Mouse (Mus musculus) CH12.LX (cell line): ENCODE measurements around the gene Mafb. TPM values are rescaled to one million over a fixed set of nuclear protein-coding genes. Genes with fewer than 3 reads are reported as not detected.
A peak's percentile ranks its signal among the peaks of the same experiment; 100 is the strongest.

Experiments
- DNase-seq: peaks from one replicate; pipeline ENCODE4 v3.0.0-alpha.2; 2013; ENCODE audit errors: extremely low read depth
- H3K27ac ChIP-seq: 2 replicates; pipeline ENCODE4 v1.5.1; 2012; ENCODE audit warnings: low read depth, mild to moderate bottlenecking, control low read depth, moderate library complexity; ENCODE audit not compliant: insufficient read depth
- H3K27me3 ChIP-seq: replicated peaks from 2 replicates; pipeline ENCODE3; 2012; ENCODE audit warnings: inconsistent platforms
- H3K36me3 ChIP-seq, 2 experiments: replicated peaks in 1 of 2; 2 replicates each; pipeline versions ENCODE3 to v1.6.1; 2012; ENCODE audit warnings: inconsistent platforms in 1 of 2, low read length in 1 of 2, mild to moderate bottlenecking in 1 of 2, mixed read lengths in 1 of 2, moderate library complexity in 1 of 2; ENCODE audit not compliant: control insufficient read depth in 1 of 2, insufficient read depth in 1 of 2
- H3K4me1 ChIP-seq, 2 experiments: 2 replicates each; pipeline ENCODE4 v1.6.1; 2012; ENCODE audit warnings: inconsistent platforms in 1 of 2, moderate library complexity in 1 of 2; ENCODE audit not compliant: insufficient read depth in 2 of 2, control insufficient read depth in 1 of 2
- H3K4me2 ChIP-seq: 2 replicates; pipeline ENCODE4 v1.6.1; 2012; ENCODE audit warnings: low read depth, mild to moderate bottlenecking, control low read depth; ENCODE audit not compliant: poor library complexity, insufficient read depth, severe bottlenecking
- H3K4me3 ChIP-seq, 3 experiments: fragments of 150-350 bp in 1 of 3; sonication (generic) in 1 of 3; replicated peaks in 1 of 3; 2 replicates each; pipeline versions ENCODE3 to v1.5.1; 2011 to 2012; ENCODE audit warnings: low read depth in 2 of 3, low read length in 2 of 3, mild to moderate bottlenecking in 2 of 3, moderate library complexity in 2 of 3, control low read depth in 1 of 3, improper control_type of control experiment in 1 of 3, inconsistent platforms in 1 of 3, mixed read lengths in 1 of 3; ENCODE audit not compliant: poor library complexity in 1 of 3
- H3K79me2 ChIP-seq: replicated peaks from 2 replicates; pipeline ENCODE4 v1.6.1; 2012; ENCODE audit warnings: mild to moderate bottlenecking, moderate library complexity; ENCODE audit not compliant: control insufficient read depth, poor library complexity, insufficient read depth, severe bottlenecking; ENCODE audit errors: extremely low read depth
- H3K9ac ChIP-seq: 2 replicates; pipeline ENCODE4 v1.6.1; 2012; ENCODE audit warnings: low read depth, mild to moderate bottlenecking, control low read depth, moderate library complexity; ENCODE audit not compliant: insufficient read depth
- H3K9me3 ChIP-seq: replicated peaks from 2 replicates; pipeline ENCODE3; 2012; ENCODE audit warnings: low read length, inconsistent platforms, mixed read lengths
- BHLHE40 ChIP-seq: IDR thresholded peaks from 2 replicates; pipeline ENCODE4 v1.6.1; 2011; ENCODE audit warnings: mild to moderate bottlenecking, low read depth, low read length, improper control_type of control experiment
- CHD2 ChIP-seq: IDR thresholded peaks from 2 replicates; pipeline ENCODE4 v1.6.1; 2011; ENCODE audit warnings: low read length, improper control_type of control experiment
- CTCF ChIP-seq, 2 experiments: IDR thresholded peaks in 1 of 2; conservative IDR thresholded peaks in 1 of 2; 2 replicates each; pipeline ENCODE4 v1.5.1; 2011 to 2012; ENCODE audit warnings: low read depth in 2 of 2, low read length in 2 of 2, improper control_type of control experiment in 1 of 2, inconsistent platforms in 1 of 2, mild to moderate bottlenecking in 1 of 2, moderate library complexity in 1 of 2
- E2F4 ChIP-seq: IDR thresholded peaks from 2 replicates; pipeline ENCODE4 v1.6.1; 2011; ENCODE audit warnings: low read depth, low read length, improper control_type of control experiment; ENCODE audit not compliant: insufficient replicate concordance
- EP300 ChIP-seq: IDR thresholded peaks from 2 replicates; pipeline ENCODE4 v1.6.1; 2011; ENCODE audit warnings: low read length, improper control_type of control experiment
- ETS1 ChIP-seq: conservative IDR thresholded peaks from 2 replicates; pipeline ENCODE4 v1.6.1; 2012; ENCODE audit warnings: low read depth, mild to moderate bottlenecking, inconsistent platforms, low read length, improper control_type of control experiment, moderate library complexity
- GABPA ChIP-seq: IDR thresholded peaks from 2 replicates; pipeline ENCODE4 v1.6.1; 2012; ENCODE audit warnings: low read depth, low read length, improper control_type of control experiment, inconsistent platforms; ENCODE audit not compliant: insufficient replicate concordance
- HCFC1 ChIP-seq: IDR thresholded peaks from 2 replicates; pipeline ENCODE4 v1.6.1; 2012; ENCODE audit warnings: low read depth, mild to moderate bottlenecking, inconsistent platforms, low read length, improper control_type of control experiment
- JUN ChIP-seq: IDR thresholded peaks from 2 replicates; pipeline ENCODE4 v1.6.1; 2011; ENCODE audit warnings: low read depth, mild to moderate bottlenecking, low read length, improper control_type of control experiment, moderate library complexity; ENCODE audit not compliant: insufficient read depth
- KAT2A ChIP-seq: IDR thresholded peaks from 2 replicates; pipeline ENCODE4 v1.6.1; 2012; ENCODE audit warnings: low read length, improper control_type of control experiment, inconsistent platforms; ENCODE audit not compliant: insufficient replicate concordance
- MAFK ChIP-seq: IDR thresholded peaks from 2 replicates; pipeline ENCODE4 v1.6.1; 2011; ENCODE audit warnings: low read length, improper control_type of control experiment; ENCODE audit not compliant: insufficient replicate concordance
- MAZ ChIP-seq: IDR thresholded peaks from 2 replicates; pipeline ENCODE4 v1.6.1; 2012; ENCODE audit warnings: low read depth, mild to moderate bottlenecking, inconsistent platforms, low read length, improper control_type of control experiment, moderate library complexity
- MYC ChIP-seq: IDR thresholded peaks from 2 replicates; pipeline ENCODE4 v1.6.1; 2011; ENCODE audit warnings: low read depth, mild to moderate bottlenecking, improper control_type of control experiment, low read length
- POLR2A ChIP-seq: IDR thresholded peaks from 2 replicates; pipeline ENCODE4 v1.6.1; 2011; ENCODE audit warnings: low read depth, mild to moderate bottlenecking, improper control_type of control experiment, low read length
- POLR2AphosphoS2 ChIP-seq: IDR thresholded peaks from 2 replicates; pipeline ENCODE4 v1.6.1; 2011; ENCODE audit warnings: low read depth, low read length, improper control_type of control experiment
- RAD21 ChIP-seq: IDR thresholded peaks from 2 replicates; pipeline ENCODE4 v1.6.1; 2011; ENCODE audit warnings: low read depth, mild to moderate bottlenecking, low read length, improper control_type of control experiment, moderate library complexity
- RCOR1 ChIP-seq: conservative IDR thresholded peaks from 2 replicates; pipeline ENCODE4 v1.6.1; 2012; ENCODE audit warnings: low read depth, mild to moderate bottlenecking, inconsistent platforms, low read length, improper control_type of control experiment
- SMC3 ChIP-seq: IDR thresholded peaks from 2 replicates; pipeline ENCODE4 v1.6.1; 2011; ENCODE audit warnings: low read depth, low read length, improper control_type of control experiment
- TCF12 ChIP-seq: IDR thresholded peaks from 2 replicates; pipeline ENCODE4 v1.6.1; 2014; ENCODE audit warnings: low read depth, mild to moderate bottlenecking, inconsistent platforms, low read length, improper control_type of control experiment
- UBTF ChIP-seq: IDR thresholded peaks from 2 replicates; pipeline ENCODE4 v1.6.1; 2012; ENCODE audit warnings: low read depth, mild to moderate bottlenecking, inconsistent platforms, low read length, improper control_type of control experiment, moderate library complexity
- USF2 ChIP-seq: conservative IDR thresholded peaks from 2 replicates; pipeline ENCODE4 v1.6.1; 2011; ENCODE audit warnings: low read depth, low read length, improper control_type of control experiment
- ZKSCAN1 ChIP-seq: IDR thresholded peaks from 2 replicates; pipeline ENCODE4 v1.6.1; 2012; ENCODE audit warnings: low read depth, inconsistent platforms, low read length, improper control_type of control experiment, borderline replicate concordance
- ZMIZ1 ChIP-seq: IDR thresholded peaks from 2 replicates; pipeline ENCODE4 v1.6.1; 2012; ENCODE audit warnings: low read depth, mild to moderate bottlenecking, inconsistent platforms, low read length, improper control_type of control experiment
- ZNF384 ChIP-seq: IDR thresholded peaks from 2 replicates; pipeline ENCODE4 v1.6.1; 2012; ENCODE audit warnings: low read depth, low read length, improper control_type of control experiment, inconsistent platforms
- dilution Hi-C: fragments of 300-500 bp; cut with MboI; formaldehyde crosslinking; loops from 2 replicates; pipeline ENCODE4 v1.14.3; 2020; ENCODE audit warnings: low sequenced_read_pairs; ENCODE audit not compliant: extremely low pct_unique_long_range_greater_than_20kb, extremely low pct_ligation_motif_present
- in situ Hi-C: fragments of 300-500 bp; cut with MboI; formaldehyde crosslinking; loops from 3 replicates; pipeline ENCODE4 v1.14.3; 2019; ENCODE audit warnings: low sequenced_read_pairs, low pct_ligation_motif_present, low pct_unique_long_range_greater_than_20kb, mixed read lengths
- polyA plus RNA-seq: library from polyadenylated mRNA; unstranded; fragments of >175 nt; gene quantifications from 2 replicates; pipeline ENCODE4 v1.2.1, GENCODE M21; 2012; ENCODE audit warnings: low read depth; ENCODE audit not compliant: insufficient read length
- total RNA-seq, 2 experiments: library from RNA; depleted of rRNA; stranded (reverse); fragments of 300-350 nt in 1 of 2; fragments of >200 nt in 1 of 2; gene quantifications; 2 replicates each; pipeline ENCODE4 v1.2.3; 2012 to 2014

The Mafb gene
- total and polyA plus RNA-seq, 3 experiments = 0.04 to 0.47 (median 0.17) TPM

DNA sequence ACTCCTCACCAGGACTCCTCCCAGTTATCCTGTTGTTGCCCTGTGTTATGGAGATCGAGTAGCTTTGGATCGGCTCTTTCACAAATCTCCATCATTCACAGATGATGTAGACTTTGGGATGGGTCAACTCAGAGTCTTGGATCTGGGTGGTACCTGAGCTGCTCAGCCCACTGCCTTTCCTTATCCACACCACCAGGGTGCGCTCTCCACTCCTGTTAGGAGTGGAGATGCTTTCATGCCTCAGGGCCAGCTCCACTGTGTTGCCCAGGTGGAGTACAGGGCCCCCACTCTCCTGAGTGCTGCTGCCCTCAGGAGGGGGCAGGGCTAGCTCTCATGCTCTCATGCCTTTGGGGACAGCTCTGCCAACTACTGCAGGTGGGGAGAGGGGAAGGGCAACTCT lies 40.9 kb upstream of the Mafb start:
- no peak for TF ChIP-seq EP300
- peak; percentile 49 for TF ChIP-seq RAD21
- TF ChIP-seq SMC3 = peak; percentile 56
- peak; percentile 18 to 62; a peak in 2 of 4 replicates for TF ChIP-seq CTCF (conservative IDR thresholded peaks at IDR 0.05 in 1 of 2, IDR thresholded peaks at IDR 0.05 in 1 of 2; ENCODE audit: low read depth in 2 of 2, low read length in 2 of 2)
- no peak overlapping the region for H3K4me3 ChIP-seq

DNA sequence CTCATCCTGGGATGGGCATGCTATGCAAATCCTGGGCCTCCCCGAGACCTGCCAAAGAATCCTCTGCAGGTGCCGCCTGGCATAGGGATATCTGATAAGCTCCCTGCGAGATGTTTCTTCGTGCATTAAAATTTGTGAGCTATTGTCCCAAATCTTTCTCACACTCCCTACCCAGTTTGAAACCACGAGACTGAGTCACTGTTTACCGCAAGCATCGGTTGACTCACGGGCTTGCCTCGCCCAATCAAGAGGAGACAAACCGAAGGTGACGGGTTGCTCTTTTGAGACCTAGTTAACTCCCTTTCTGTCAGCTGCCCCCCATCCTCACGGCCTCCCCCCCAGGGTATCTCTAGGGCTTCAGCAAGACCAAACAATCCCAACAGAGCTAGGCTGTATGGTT lies 30.9 kb upstream of the Mafb start:
- Histone ChIP-seq H3K4me2 (no peak overlapping the region), H3K4me3 (no peak overlapping the region), H3K4me1 (0 out of 4 replicates have a peak, but pooled peaks cover 4 to 7% of the 10 kb centered on the region in 2 experiments), H3K9ac (no peak overlapping the region), H3K27me3 (peaks cover 69% of the 10 kb centered on the region), H3K79me2 (no peaks in the 10 kb centered on the region), H3K36me3 (no peaks in the 10 kb centered on the region), H3K9me3 (no peaks in the 10 kb centered on the region), H3K27ac (no peak overlapping the region)
- no peak for TF ChIP-seq USF2
- TF ChIP-seq ZKSCAN1 = no peak
- no peak for TF ChIP-seq EP300
- no peak for TF ChIP-seq UBTF
- peak; percentile 57; the same call in 1 of the 2 replicates for TF ChIP-seq BHLHE40
- no peak for TF ChIP-seq TCF12
- no peak for TF ChIP-seq POLR2A
- dilution Hi-C loops = no loop called here
- DNase-seq = no peak
- in situ Hi-C loops = no loop called here

More for the DNA sequence above, 40.9 kb upstream of the Mafb start:
- H3K9me3 ChIP-seq = peaks cover 2% of the 10 kb centered on the region
- no peaks in the 10 kb centered on the region for H3K4me1 ChIP-seq
- no peaks in the 10 kb centered on the region for H3K79me2 ChIP-seq
- dilution Hi-C loops = no loop called here
- no peak overlapping the region for H3K9ac ChIP-seq
- peak; percentile 19 for DNase-seq
- peaks cover 50% of the 10 kb centered on the region for H3K27me3 ChIP-seq
- no peak overlapping the region for H3K27ac ChIP-seq
- no peak overlapping the region for H3K4me2 ChIP-seq
- H3K36me3 ChIP-seq = no peaks in the 10 kb centered on the region
- in situ Hi-C loops = no loop called here

DNA sequence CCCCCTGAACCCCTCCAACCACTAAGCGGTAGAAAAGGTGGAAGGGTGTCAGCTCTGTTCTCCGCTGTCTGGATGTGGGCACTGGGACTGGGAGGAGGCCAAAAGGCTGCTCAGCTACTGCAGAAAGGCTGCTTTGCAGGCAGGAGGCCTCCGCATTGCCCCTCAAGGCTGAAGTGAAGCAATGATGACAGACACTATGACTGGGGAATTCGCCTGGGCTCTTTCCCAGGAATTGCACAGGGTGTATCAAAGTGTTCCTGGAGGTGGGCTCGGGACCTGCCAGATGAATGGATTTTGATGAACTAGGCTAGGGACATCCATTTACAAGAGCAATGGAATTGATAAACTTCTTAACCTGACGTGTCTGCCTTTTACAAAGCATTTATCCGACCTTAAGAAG lies 27.9 kb upstream of the Mafb start:
- dilution Hi-C loops (no loop called here), in situ Hi-C loops (no loop called here)
- H3K36me3 ChIP-seq = no peaks in the 10 kb centered on the region

More for the DNA sequence above, 27.9 kb upstream of the Mafb start:
- no peak overlapping the region for H3K27ac ChIP-seq
- H3K4me1 ChIP-seq = 0 out of 4 replicates have a peak, but pooled peaks cover 4 to 7% of the 10 kb centered on the region in 2 experiments
- no peak for TF ChIP-seq ETS1
- TF ChIP-seq RCOR1 = no peak
- no peak for TF ChIP-seq CHD2
- no peak for TF ChIP-seq ZMIZ1
- no peak for TF ChIP-seq KAT2A
- no peak for TF ChIP-seq ZNF384
- TF ChIP-seq MYC = no peak
- TF ChIP-seq GABPA = no peak
- TF ChIP-seq POLR2AphosphoS2 = no peak
- no peak for TF ChIP-seq E2F4
- no peak for TF ChIP-seq HCFC1
- no peak for TF ChIP-seq MAFK
- TF ChIP-seq POLR2A = no peak
- no peak for TF ChIP-seq JUN
- no peak for TF ChIP-seq MAZ
- peaks cover 78% of the 10 kb centered on the region for H3K27me3 ChIP-seq
- no peaks in the 10 kb centered on the region for H3K79me2 ChIP-seq
- no peak for DNase-seq
- no peak overlapping the region for H3K9ac ChIP-seq
- H3K4me3 ChIP-seq = no peak overlapping the region
- no peak overlapping the region for H3K4me2 ChIP-seq
- no peaks in the 10 kb centered on the region for H3K9me3 ChIP-seq
